Mouse (Mus musculus): Measurements from ENCODE around the gene Zmiz1.

GRCm38 (mm10) chr14:25551731-25552130, 92.7 kb downstream of the Zmiz1 start:
- no peak for TF ChIP-seq CTCF (IDR thresholded peaks at IDR 0.05; ENCODE audit: insufficient read depth, low read length)
- TF ChIP-seq POLR2A (IDR thresholded peaks at IDR 0.05; ENCODE audit: borderline replicate concordance, extremely low read depth, low read depth, low read length) = no peak
